Mouse (Mus musculus) frontal cortex, adult (tissue): ENCODE data around the gene Cpped1.

Experiments
- ATAC-seq: cut with Nextera tagmentation; 2 replicates; pipeline ENCODE4 v1.9.2; 2017; ENCODE audit warnings: mild to moderate bottlenecking, moderate library complexity, mixed read lengths; ENCODE audit not compliant: low TSS enrichment

Gene Cpped1

DNA sequence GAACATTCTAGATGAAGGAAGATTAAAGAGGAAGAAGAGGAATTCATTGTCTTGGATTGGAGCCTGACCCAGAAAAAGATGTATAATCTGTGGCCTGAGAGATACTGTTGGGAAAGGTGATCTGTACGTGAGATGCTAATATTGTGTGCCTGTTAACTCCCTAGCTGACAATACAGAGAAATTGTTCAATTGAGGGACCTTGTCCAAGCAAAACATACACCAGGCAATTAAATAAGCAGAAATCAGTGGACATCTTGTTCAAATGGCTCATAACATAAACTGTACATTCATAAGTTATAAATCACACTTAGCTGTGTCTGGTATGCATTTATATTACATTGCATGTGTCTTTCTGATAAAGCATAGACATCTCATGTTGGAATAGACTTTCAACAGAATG, 134.9 kb downstream of the Cpped1 start:
- no peak for ATAC-seq

GRCm38 (mm10) chr16:11772318-11772717, 136.9 kb downstream of the Cpped1 start:
- no peak for ATAC-seq

- ATAC-seq, result no peak
These were observed 151.3 kb downstream of the Cpped1 start for GRCm38 (mm10) chr16:11757951-11758350.

GRCm38 (mm10) chr16:11757471-11757870, 151.8 kb downstream of the Cpped1 start:
- no peak for ATAC-seq

- no peak for ATAC-seq
These were observed 152.5 kb downstream of the Cpped1 start for GRCm38 (mm10) chr16:11756598-11757245.

DNA sequence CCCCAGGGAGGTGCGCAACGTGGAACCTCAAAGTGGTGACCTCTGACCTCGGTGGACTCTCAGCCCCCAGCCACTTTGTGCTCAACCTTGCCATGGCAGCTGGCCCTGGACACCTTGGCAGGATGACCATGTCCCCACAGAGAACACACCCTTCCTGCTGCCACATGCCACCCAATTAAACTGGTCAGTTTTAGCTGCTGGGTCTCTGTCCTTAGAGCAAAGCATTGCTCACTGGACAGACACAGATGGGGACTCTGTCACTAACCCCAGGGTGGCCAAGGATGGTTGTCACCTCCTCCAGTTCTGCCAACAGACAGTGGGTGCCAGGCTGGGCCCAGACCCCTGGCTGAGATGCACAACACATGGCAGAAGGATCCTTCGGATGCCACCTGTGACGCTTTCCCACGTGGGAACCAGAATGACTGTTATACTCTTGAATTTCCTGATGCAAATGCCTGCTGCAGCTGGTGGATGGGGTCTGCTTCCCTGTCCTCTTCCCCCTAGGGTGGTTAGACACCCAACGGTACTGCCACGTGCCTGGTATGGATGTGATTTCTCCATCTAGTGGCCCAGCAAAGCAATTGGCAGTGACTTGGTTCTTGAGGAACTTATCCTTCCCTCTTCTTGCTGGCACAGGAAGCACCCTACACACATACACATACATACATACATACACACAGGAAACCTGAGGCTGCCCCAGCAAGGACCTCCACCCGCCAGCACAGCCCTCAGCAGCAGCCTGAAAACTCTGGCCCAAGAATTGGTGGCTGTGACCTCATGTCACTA, 153.8 kb downstream of the Cpped1 start:
- peak; percentile 57; the same call in 1 of the 2 replicates for ATAC-seq

DNA sequence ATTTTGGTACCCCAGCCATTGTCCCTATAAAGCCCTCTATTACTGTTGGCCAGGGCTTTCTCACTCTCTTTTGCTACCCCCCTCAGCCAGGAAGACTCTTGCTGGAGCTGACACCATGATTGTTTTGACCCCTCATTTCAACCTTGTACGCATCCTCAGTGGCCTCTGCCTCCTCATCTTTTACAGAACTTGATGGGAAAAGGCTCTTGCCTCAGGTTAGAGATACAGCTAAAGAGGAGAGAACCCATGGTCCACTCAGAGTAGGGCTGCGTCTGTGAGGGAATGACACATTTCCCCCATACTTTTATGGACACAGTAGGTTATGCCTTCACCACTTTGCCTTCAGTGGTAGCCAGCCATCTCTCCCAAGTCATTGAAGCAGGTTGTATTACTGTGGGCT, 155.1 kb downstream of the Cpped1 start:
- ATAC-seq, result no peak
